Mouse (Mus musculus): ENCODE results near the gene Ppp3ca.

- TF ChIP-seq CTCF (IDR thresholded peaks at IDR 0.05 in 2 of 3, conservative IDR thresholded peaks at IDR 0.05 in 1 of 3; ENCODE audit: control insufficient read depth in 1 of 3, insufficient read depth in 1 of 3, low read depth in 2 of 3, low read length in 3 of 3, poor library complexity in 1 of 3, severe bottlenecking in 1 of 3) (no peak), POLR2AphosphoS5 (IDR thresholded peaks at IDR 0.05; ENCODE audit: borderline replicate concordance, low read depth, low read length) (no peak), MAFK (IDR thresholded peaks at IDR 0.05; ENCODE audit: borderline replicate concordance, low read depth, low read length) (no peak), MAZ (IDR thresholded peaks at IDR 0.05; ENCODE audit: low read depth, low read length) (no peak), CHD1 (IDR thresholded peaks at IDR 0.05; ENCODE audit: low read depth, low read length) (no peak), ZNF384 (IDR thresholded peaks at IDR 0.05; ENCODE audit: low read depth, low read length) (no peak), POLR2A (IDR thresholded peaks at IDR 0.05; ENCODE audit: control insufficient read depth in 1 of 2, insufficient read depth in 1 of 2, low read depth in 1 of 2, low read length in 2 of 2, poor library complexity in 1 of 2) (no peak), HCFC1 (IDR thresholded peaks at IDR 0.05; ENCODE audit: low read depth, low read length) (no peak), POLR2AphosphoS2 (IDR thresholded peaks at IDR 0.05; ENCODE audit: low read length) (no peak), MAX (IDR thresholded peaks at IDR 0.05; ENCODE audit: low read length) (no peak)
These were observed 123.5 kb downstream of the Ppp3ca start for GRCm38 (mm10) chr3:136793411-136793810.

All from MEL (cell line).